Mouse (Mus musculus) E14TG2a.4 (cell line): Measurements from ENCODE around the gene Scyl1.

ENCODE experiments used
- CTCF ChIP-seq: conservative IDR thresholded peaks from 2 replicates; pipeline ENCODE4 v1.5.1; 2014; ENCODE audit warnings: low read length
- POU5F1 ChIP-seq: IDR thresholded peaks from 2 replicates; pipeline ENCODE4 v1.6.1; 2014; ENCODE audit warnings: low read length, borderline replicate concordance

- TF ChIP-seq CTCF (no peak), POU5F1 (no peak)
Measured at GRCm38 (mm10) chr19:5729444-5729815, 41.8 kb downstream of the Scyl1 start, which contains the start of gene Fam89b.
